Mouse (Mus musculus): Measurements from ENCODE around the gene Zfp981.

GRCm38 (mm10) chr4:146457720-146458119 is 44.1 kb upstream of the Zfp981 start:
- TF ChIP-seq CTCF (IDR thresholded peaks at IDR 0.05; ENCODE audit: control insufficient read depth, insufficient read depth, low read length), result no peak
- TF ChIP-seq POLR2A (IDR thresholded peaks at IDR 0.05; ENCODE audit: borderline replicate concordance, control insufficient read depth, low read depth, low read length), result no peak

Measured in bone marrow, adult 2 months (tissue).